Mouse (Mus musculus): ENCODE results near the gene Ttll11.

DNA sequence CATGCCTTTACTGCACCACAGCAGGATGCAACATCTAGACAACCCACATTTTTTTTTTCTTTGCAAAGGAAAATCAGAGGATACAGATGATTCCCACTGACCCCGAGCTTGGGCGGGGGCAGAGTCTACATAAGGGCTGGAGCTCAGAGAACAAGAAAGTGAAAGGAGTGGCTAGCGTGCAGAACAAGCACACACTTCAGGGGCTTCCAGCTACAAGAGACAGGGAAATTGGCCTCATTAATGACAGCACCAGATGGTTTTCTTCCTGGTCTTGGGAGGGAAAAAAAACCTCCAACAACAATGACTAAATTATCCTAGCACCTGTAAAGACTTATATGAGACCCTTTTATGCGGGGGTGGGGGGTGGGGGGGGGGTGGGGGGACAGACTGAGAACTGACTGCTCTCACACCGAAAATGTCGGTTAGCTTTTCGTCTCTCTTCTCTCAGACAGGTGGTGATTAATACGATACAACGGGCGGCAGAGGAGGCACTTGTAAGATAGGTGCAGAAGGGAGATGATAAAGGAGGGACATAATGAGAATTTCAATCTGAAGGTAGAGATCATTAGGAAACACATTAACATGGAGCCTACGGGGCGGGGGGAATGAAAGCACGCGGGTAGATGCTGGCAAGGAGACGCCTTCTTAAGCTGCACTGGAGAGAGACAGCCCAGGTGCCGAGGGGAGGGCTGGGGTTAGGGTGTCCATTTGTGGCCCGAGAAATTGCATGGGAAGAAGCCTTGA is 128.1 kb downstream of the Ttll11 start:
- TF ChIP-seq CTCF (IDR thresholded peaks at IDR 0.05; ENCODE audit: low read depth) (no peak), EP300 (IDR thresholded peaks at IDR 0.05; ENCODE audit: low read depth) (no peak)
